20 mouse cellular contexts compared by ENCODE assay signal in the genomic region with DNA sequence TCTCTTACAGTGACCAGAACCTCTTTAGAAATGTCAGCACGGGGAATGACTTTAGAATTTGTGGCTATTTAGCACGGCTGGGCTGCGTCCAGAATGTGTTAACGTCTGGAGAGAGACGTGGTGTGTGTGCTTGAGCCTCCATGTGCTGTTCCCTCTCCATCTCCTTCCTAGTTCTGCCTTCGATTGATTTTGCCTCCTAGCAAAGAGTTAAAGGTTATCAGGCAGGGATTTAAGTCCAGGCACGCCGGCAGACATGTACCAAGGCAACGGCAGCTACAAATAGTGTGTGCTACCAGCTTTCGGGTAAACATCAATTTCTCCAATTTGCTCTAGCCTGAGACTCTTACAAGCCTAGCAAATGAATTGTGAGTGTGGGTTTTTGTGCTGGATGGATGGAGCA.
DNase-seq lines count a peak whose midpoint lies in the region; ATAC-seq and TF ChIP-seq lines count a peak whose summit lies in the region.
"Had no signal": no experiment of that assay in that cellular context is flagged by ENCODE, and none has a peak within 500 bp of the region (broad histone marks: within the 10 kb centered on the region; RNA-seq: fewer than 3 reads in every experiment).

No protein-coding gene starts in this region.

- H3K36me3 ChIP-seq in heart, embryonic 15.5 days = no peaks in the 10 kb centered on the region
- no peaks in the 10 kb centered on the region for H3K36me3 ChIP-seq in kidney, adult 2 months (ENCODE audit: control insufficient read depth, insufficient read depth, low read length)
- H3K36me3 ChIP-seq: forebrain, embryonic 15.5 days; hindbrain, embryonic 12.5 days had no signal

- TF ChIP-seq POLR2A in kidney, adult 2 months (IDR thresholded peaks at IDR 0.05; ENCODE audit: low read depth, low read length) = no peak
- TF ChIP-seq POLR2A in brain, embryonic 14.5 days (IDR thresholded peaks at IDR 0.05; ENCODE audit: borderline replicate concordance, extremely low read depth, insufficient read depth, insufficient read length, poor library complexity, severe bottlenecking) = no peak

- TF ChIP-seq CTCF in kidney, adult 2 months (conservative IDR thresholded peaks at IDR 0.05; ENCODE audit: insufficient read depth, insufficient read length, low read depth, low read length) = no peak
- no peak for TF ChIP-seq CTCF in brain, embryonic 14.5 days (IDR thresholded peaks at IDR 0.05; ENCODE audit: borderline replicate concordance, extremely low read depth, insufficient read depth, insufficient read length)

- intact Hi-C loops in heart, postnatal 36 days (cut with DNase I) = no loop called here

- H3K4me2 ChIP-seq in heart, embryonic 15.5 days = peak overlapping the region; percentile 20
- H3K4me2 ChIP-seq: forebrain, embryonic 15.5 days; hindbrain, embryonic 12.5 days had no signal

- H3K4me3 ChIP-seq in heart, embryonic 15.5 days = no peak overlapping the region
- no peak overlapping the region for H3K4me3 ChIP-seq in kidney, adult 2 months (ENCODE audit: insufficient read depth, low read depth, low read length)
- H3K4me3 ChIP-seq: forebrain, embryonic 15.5 days; hindbrain, embryonic 12.5 days had no signal

- H3K27me3 ChIP-seq in heart, embryonic 15.5 days = no peaks in the 10 kb centered on the region
- H3K27me3 ChIP-seq in kidney, adult 2 months (replicated peaks; ENCODE audit: control insufficient read depth, insufficient read depth, low read length) = no peaks in the 10 kb centered on the region
- H3K27me3 ChIP-seq: forebrain, embryonic 15.5 days; hindbrain, embryonic 12.5 days had no signal

- H3K27ac ChIP-seq in heart, embryonic 15.5 days = no peak overlapping the region
- H3K27ac ChIP-seq in kidney, adult 2 months (ENCODE audit: insufficient read depth, low read depth, low read length) = no peak overlapping the region
- H3K27ac ChIP-seq: forebrain, embryonic 15.5 days; hindbrain, embryonic 12.5 days had no signal

- ATAC-seq in heart, embryonic 15.5 days (replicated peaks; ENCODE audit: insufficient number of reproducible peaks, insufficient read depth, low FRiP score, low read depth) = no peak
- ATAC-seq: CD4-positive, CD25-positive, alpha-beta regulatory T cell, adult 4 months; forebrain, embryonic 15.5 days; Patski had no signal

- H3K4me1 ChIP-seq in heart, embryonic 15.5 days (replicated peaks) = peaks cover 7% of the 10 kb centered on the region; the same call in 1 of the 2 replicates
- H3K4me1 ChIP-seq in kidney, adult 2 months (ENCODE audit: control insufficient read depth, insufficient read depth, low read length) = no peaks in the 10 kb centered on the region

- no peak overlapping the region for H3K9ac ChIP-seq in heart, embryonic 15.5 days
- H3K9ac ChIP-seq: forebrain, embryonic 15.5 days; hindbrain, embryonic 12.5 days had no signal

- 21% methylated on average over 10 of the region's 10 CpGs for WGBS in heart, embryonic 15.5 days
- 54% methylated on average over 10 of the region's 10 CpGs for WGBS in kidney, adult 2 months

- no peaks in the 10 kb centered on the region for H3K9me3 ChIP-seq in heart, embryonic 15.5 days (replicated peaks)
- H3K9me3 ChIP-seq: forebrain, embryonic 15.5 days; hindbrain, embryonic 12.5 days had no signal

- peak; percentile 19 for DNase-seq in embryo, embryonic 10.5 days (ENCODE audit: low spot score)
- no peak for DNase-seq in embryo, embryonic 11 days
- DNase-seq in heart, postnatal 36 days = no peak
- DNase-seq in kidney, postnatal 4 days = peak; percentile 14 to 15
- DNase-seq in kidney, adult 2 months = no peak
- DNase-seq in brain, embryonic 14.5 days (ENCODE audit: low read depth) = peak; percentile 53
- no peak for DNase-seq in spleen, adult 12 weeks (ENCODE audit: low spot score)
- DNase-seq: adrenal gland, adult 8-10 months; cerebellum, adult 9-10 months; gastrocnemius, postnatal 36 days; kidney, adult 11 months; kidney, postnatal 14 days; liver; lung, postnatal 10 days; thymus, postnatal 36 days had no signal

Comparison
In these comparisons a context has a peak if more than half of its experiments do, and no peak if none do; other contexts are left out.
1. DNase-seq: peak in embryo, embryonic 10.5 days (single experiment), kidney, postnatal 4 days (2 of 2) and brain, embryonic 14.5 days (single experiment); none in embryo, embryonic 11 days (single experiment), heart, postnatal 36 days (0 of 2), kidney, adult 2 months (single experiment) and spleen, adult 12 weeks (single experiment).